Mouse (Mus musculus): ENCODE data around the gene Mb. TPM values are rescaled to one million over a fixed set of nuclear protein-coding genes. Genes with fewer than 3 reads are reported as not detected.

The Mb gene
- polyA plus RNA-seq, 1 experiment from 2014 or later = 0.66 TPM

Other genes starting within 250 kb of the Mb start
- gene Zfp251, start 179.2 kb downstream of the Mb start, polyA plus RNA-seq (2015; fragmentation: Nextera tagmentation; extraction: Ambion mirVana) = 43.5 and 46.0 TPM in 2 replicates
- gene Zfp7, start 171.4 kb downstream of the Mb start, polyA plus RNA-seq (2015; fragmentation: Nextera tagmentation; extraction: Ambion mirVana) = 10.1 and 10.5 TPM in 2 replicates
- gene Gm49527, start 171.3 kb downstream of the Mb start, polyA plus RNA-seq (2015; fragmentation: Nextera tagmentation; extraction: Ambion mirVana) = 1.3 and 2.8 TPM in 2 replicates
- 24.3 and 24.4 TPM in 2 replicates for gene Zfp647, start 125.2 kb downstream of the Mb start, polyA plus RNA-seq (2015; fragmentation: Nextera tagmentation; extraction: Ambion mirVana)
- gene 1110038F14Rik, start 102.2 kb downstream of the Mb start, polyA plus RNA-seq (2015; fragmentation: Nextera tagmentation; extraction: Ambion mirVana) = 43.7 and 48.7 TPM in 2 replicates
- gene Apol6, start 5.9 kb downstream of the Mb start, polyA plus RNA-seq (2015; fragmentation: Nextera tagmentation; extraction: Ambion mirVana) = 0.06 and 0.22 TPM in 2 replicates

All from midbrain, embryonic 15.5 days (tissue).